Mouse (Mus musculus): Measurements from ENCODE around the gene Uqcc2.

DNA sequence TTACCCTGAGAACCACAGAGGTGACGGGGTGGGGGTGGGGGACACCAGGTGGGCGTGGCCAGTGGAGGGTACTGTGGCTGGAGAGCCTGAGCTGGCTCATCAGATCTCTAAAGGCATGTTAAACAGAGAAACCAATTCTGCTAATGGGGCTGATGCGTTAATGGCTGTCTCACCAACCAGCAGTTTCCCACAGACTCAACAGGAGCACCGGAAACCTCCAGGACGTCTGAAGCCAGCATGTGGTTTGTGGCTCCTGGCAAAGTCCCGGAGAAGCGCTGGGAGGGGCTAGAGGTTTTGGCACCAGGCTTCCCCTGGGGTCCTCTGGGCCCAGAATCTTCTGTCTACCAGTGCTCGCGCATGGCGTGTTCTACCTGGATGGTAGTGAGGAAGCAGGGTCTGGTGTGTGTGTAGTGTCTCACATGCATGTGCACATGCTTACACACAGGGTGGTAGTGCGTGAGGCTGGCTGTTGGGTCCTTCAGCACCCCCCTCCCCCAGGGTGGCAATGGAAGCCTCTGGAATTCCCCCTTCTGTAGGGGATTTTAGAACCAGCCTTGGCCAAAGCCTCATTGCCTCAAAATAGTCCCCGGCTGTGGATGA, 46.1 kb upstream of the Uqcc2 start:
- TF ChIP-seq CTCF (IDR thresholded peaks at IDR 0.05; ENCODE audit: borderline replicate concordance, insufficient read depth, low read depth, low read length) (no peak), POLR2A (IDR thresholded peaks at IDR 0.05; ENCODE audit: borderline replicate concordance, insufficient read depth, low read length) (no peak)
